Mouse (Mus musculus) myocyte (in vitro differentiated cells): Measurements from ENCODE around the gene Clec18a. TPM values are rescaled to one million over a fixed set of nuclear protein-coding genes. Genes with fewer than 3 reads are reported as not detected.
"Not testable (repeated sequence)": the region's sequence is repeated elsewhere in the genome, so short reads cannot be mapped to it uniquely, and the experiment has no call there.

Experiments used
- H3K27me3 ChIP-seq: one replicate; pipeline ENCODE4 v1.6.1; 2011; ENCODE audit not compliant: control insufficient read depth, insufficient read depth, insufficient read length
- H3K36me3 ChIP-seq: one replicate; pipeline ENCODE4 v1.6.1; 2011; ENCODE audit not compliant: control insufficient read depth, insufficient read depth
- H3K4me2 ChIP-seq: one replicate; pipeline ENCODE4 v1.6.1; 2011; ENCODE audit warnings: low read depth, control low read depth
- H3K4me3 ChIP-seq: one replicate; pipeline ENCODE4 v1.5.1; 2011; ENCODE audit warnings: mild to moderate bottlenecking, control low read depth, moderate library complexity
- H3K79me2 ChIP-seq: one replicate; pipeline ENCODE4 v1.6.1; 2011; ENCODE audit not compliant: control insufficient read depth, insufficient read depth
- H3ac ChIP-seq: one replicate; pipeline ENCODE4 v1.6.1; 2011; ENCODE audit not compliant: control insufficient read depth, insufficient read length
- CEBPB ChIP-seq: IDR thresholded peaks from 2 replicates; pipeline ENCODE4 v1.6.1; 2011; ENCODE audit warnings: mild to moderate bottlenecking, moderate library complexity; ENCODE audit not compliant: poor library complexity, insufficient read depth, severe bottlenecking
- E2F4 ChIP-seq: IDR thresholded peaks from one replicate; pipeline ENCODE4 v1.6.1; 2011; ENCODE audit warnings: mild to moderate bottlenecking, control low read depth, moderate library complexity; ENCODE audit not compliant: insufficient read depth
- MAX ChIP-seq: IDR thresholded peaks from one replicate; pipeline ENCODE4 v1.6.1; 2011; ENCODE audit warnings: low read depth, mild to moderate bottlenecking, control low read depth
- MYOD1 ChIP-seq, 3 experiments: IDR thresholded peaks; one replicate each; pipeline ENCODE4 v1.6.1; 2011; ENCODE audit warnings: control low read depth in 2 of 3, low read depth in 2 of 3, mild to moderate bottlenecking in 2 of 3, moderate library complexity in 1 of 3; ENCODE audit not compliant: insufficient read length in 2 of 3, control insufficient read depth in 1 of 3
- MYOG ChIP-seq, 3 experiments: IDR thresholded peaks; one replicate each; pipeline ENCODE4 v1.6.1; 2011; ENCODE audit warnings: control low read depth in 2 of 3, low read depth in 2 of 3, mild to moderate bottlenecking in 2 of 3; ENCODE audit not compliant: insufficient read length in 2 of 3, control insufficient read depth in 1 of 3, insufficient read depth in 1 of 3
- POLR2A ChIP-seq: IDR thresholded peaks from one replicate; pipeline ENCODE4 v1.6.1; 2011; ENCODE audit warnings: low read depth, mild to moderate bottlenecking, control low read depth, moderate library complexity; ENCODE audit not compliant: insufficient read length
- POLR2AphosphoS2 ChIP-seq: IDR thresholded peaks from one replicate; pipeline ENCODE4 v1.6.1; 2011; ENCODE audit warnings: low read depth, control low read depth; ENCODE audit not compliant: insufficient read length
- REST ChIP-seq: IDR thresholded peaks from one replicate; pipeline ENCODE4 v1.6.1; 2011; ENCODE audit warnings: mild to moderate bottlenecking, control low read depth, moderate library complexity; ENCODE audit not compliant: insufficient read depth, insufficient read length
- SRF ChIP-seq: IDR thresholded peaks from one replicate; pipeline ENCODE4 v1.6.1; 2011; ENCODE audit warnings: low read depth; ENCODE audit not compliant: control insufficient read depth, insufficient read length
- TCF12 ChIP-seq: IDR thresholded peaks from one replicate; pipeline ENCODE4 v1.6.1; 2011; ENCODE audit warnings: mild to moderate bottlenecking, control low read depth; ENCODE audit not compliant: poor library complexity, insufficient read depth, severe bottlenecking
- TCF3 ChIP-seq: IDR thresholded peaks from one replicate; pipeline ENCODE4 v1.6.1; 2011; ENCODE audit warnings: low read depth, control low read depth; ENCODE audit not compliant: insufficient read length
- USF1 ChIP-seq: IDR thresholded peaks from one replicate; pipeline ENCODE4 v1.6.1; 2011; ENCODE audit warnings: low read depth, mild to moderate bottlenecking, control low read depth, moderate library complexity
- polyA plus RNA-seq: library from polyadenylated mRNA; unstranded; fragments of >200 nt; fragmentation: generic; extraction: Trizol; gene quantifications from one replicate; pipeline ENCODE4 v1.2.1, GENCODE M21; 2012; ENCODE audit warnings: missing spikeins

Gene Clec18a
- polyA plus RNA-seq, 1 experiment: 1.2 TPM

DNA sequence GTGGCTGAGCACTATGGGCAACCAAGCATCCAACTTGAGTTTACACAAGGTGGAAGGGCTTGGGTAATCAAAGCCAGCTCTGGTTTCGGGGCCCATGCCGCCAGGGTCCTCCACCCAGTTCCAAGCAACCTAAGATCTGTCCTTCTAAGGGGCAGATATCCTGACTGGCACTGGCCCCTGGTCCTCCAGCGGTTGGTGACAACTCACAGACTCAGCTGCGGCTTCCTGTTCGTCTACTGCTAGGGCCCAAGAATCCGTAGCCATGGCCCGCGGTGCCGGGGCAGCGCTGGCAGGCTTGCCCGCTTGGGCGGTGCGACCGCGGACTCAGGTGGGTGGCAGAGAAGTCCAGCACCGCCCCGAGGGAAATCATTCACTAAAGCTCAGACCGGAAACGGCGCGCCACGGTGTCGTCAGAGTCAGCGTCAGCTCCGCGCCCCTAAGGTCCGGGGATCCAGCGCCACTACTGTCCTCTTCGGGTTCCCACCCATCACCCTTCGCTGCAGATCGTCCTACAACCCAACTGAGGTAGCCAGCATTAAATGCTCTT, 64.8 kb downstream of the Clec18a start:
- Histone ChIP-seq H3K4me2 (peak overlapping the region; percentile 84), H3K27me3 (no peaks in the 10 kb centered on the region), H3ac (peak overlapping the region; percentile 7), H3K4me3 (peak overlapping the region; percentile 44), H3K36me3 (no peaks in the 10 kb centered on the region), H3K79me2 (no peaks in the 10 kb centered on the region)
- no peak for TF ChIP-seq TCF12
- TF ChIP-seq MAX: no peak
- no peak for TF ChIP-seq MYOD1 (IDR thresholded peaks at IDR 0.05; ENCODE audit: control insufficient read depth in 1 of 3, insufficient read length in 2 of 3, low read depth in 2 of 3)
- no peak for TF ChIP-seq TCF3
- TF ChIP-seq REST: no peak
- peak; percentile 90 for TF ChIP-seq POLR2AphosphoS2
- no peak for TF ChIP-seq E2F4
- peak; percentile 93 for TF ChIP-seq POLR2A
- TF ChIP-seq USF1: no peak
- TF ChIP-seq SRF: peak; percentile 62
- TF ChIP-seq MYOG (IDR thresholded peaks at IDR 0.05; ENCODE audit: control insufficient read depth in 1 of 3, insufficient read depth in 1 of 3, insufficient read length in 2 of 3, low read depth in 2 of 3): peak in 1 of 3 experiments; percentile 32
- TF ChIP-seq CEBPB: no peak

DNA sequence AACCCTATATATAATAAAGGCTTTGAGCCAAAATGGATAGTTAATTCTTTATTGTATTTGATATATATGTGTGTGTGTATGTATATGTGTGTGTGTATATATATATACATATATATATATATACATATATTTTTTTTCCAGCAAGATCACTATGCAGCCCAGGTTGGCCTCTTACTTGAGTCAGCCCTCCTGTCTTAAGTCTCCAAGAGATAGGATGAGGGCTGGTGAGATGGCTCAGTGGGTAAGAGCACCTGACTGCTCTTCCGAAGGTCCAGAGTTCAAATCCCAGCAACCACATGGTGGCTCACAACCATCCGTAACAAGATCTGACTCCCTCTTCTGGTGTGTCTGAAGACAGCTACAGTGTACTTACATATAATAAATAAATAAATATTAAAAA, 65.6 kb downstream of the Clec18a start:
- peak overlapping the region; percentile 44 for H3K4me3 ChIP-seq
- not testable (repeated sequence) for H3K79me2 ChIP-seq, H3K27me3 ChIP-seq, H3ac ChIP-seq, H3K4me2 ChIP-seq, H3K36me3 ChIP-seq

DNA sequence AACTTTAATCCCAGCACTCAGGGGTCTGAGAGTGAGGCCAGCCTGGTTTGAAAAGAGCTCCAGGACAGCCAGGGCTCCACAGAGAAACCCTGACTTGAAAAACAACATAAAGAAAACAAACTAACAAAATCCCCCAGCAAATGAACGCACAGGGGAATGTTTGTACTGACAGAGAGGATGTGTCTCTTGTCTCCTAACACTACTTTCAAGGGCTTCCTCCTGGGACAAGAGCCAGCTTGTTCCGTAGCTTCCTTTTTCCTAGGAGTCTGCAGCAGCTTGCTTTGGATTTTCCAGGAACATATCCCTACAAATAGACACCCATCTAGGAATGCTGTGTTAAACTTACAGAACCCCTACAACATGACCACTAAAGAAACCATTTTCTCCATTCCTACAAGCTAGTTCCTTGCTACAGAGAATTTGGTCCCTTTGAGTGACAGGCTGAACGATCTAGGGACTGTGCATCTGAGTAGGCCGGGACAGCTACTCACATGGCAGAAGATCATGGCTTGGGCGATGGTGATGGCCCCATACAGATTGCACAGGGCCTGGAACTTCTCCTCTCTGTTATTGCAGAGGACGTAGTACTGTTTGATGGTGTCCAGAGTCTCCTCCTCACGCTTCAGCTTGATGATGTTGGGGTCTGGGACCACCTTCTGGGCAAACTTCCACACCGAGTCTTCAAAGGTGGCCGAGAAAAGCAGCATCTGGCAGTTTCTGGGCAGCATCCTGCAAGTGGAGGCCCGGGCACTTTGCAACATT, 81.8 kb downstream of the Clec18a start:
- H3K27me3 ChIP-seq, H3K79me2 ChIP-seq, H3K4me2 ChIP-seq, H3K4me3 ChIP-seq, H3ac ChIP-seq: not testable (repeated sequence)
- H3K36me3 ChIP-seq: peaks cover 46% of the 10 kb centered on the region

Other genes with a start within 250 kb of the Clec18a start
- gene Cog4, start 245.8 kb downstream of the Clec18a start, polyA plus RNA-seq: 71.6 TPM
- 47.7 TPM for gene Sf3b3, start 245.6 kb downstream of the Clec18a start, polyA plus RNA-seq
- gene Fuk, start 189.9 kb downstream of the Clec18a start, polyA plus RNA-seq: 7.2 TPM
- 39.7 TPM for gene St3gal2, start 172.5 kb downstream of the Clec18a start, polyA plus RNA-seq
- gene Ddx19a, start 94.6 kb downstream of the Clec18a start, polyA plus RNA-seq: 32.5 TPM
- 5.9 TPM for gene Ddx19b, start 60.7 kb downstream of the Clec18a start, polyA plus RNA-seq
- gene Aars, start 59.3 kb downstream of the Clec18a start, polyA plus RNA-seq: 340 TPM
- gene Exosc6, start 36.1 kb downstream of the Clec18a start, polyA plus RNA-seq: not detected
- 8.6 TPM for gene Pdpr, start 2.2 kb upstream of the Clec18a start, polyA plus RNA-seq
- gene Glg1, start 166.8 kb upstream of the Clec18a start, polyA plus RNA-seq: 39.1 TPM
- gene Rfwd3, start 207.8 kb upstream of the Clec18a start, polyA plus RNA-seq: 9.0 TPM
- gene Mlkl, start 245.8 kb upstream of the Clec18a start, polyA plus RNA-seq: 14.5 TPM